Mouse (Mus musculus): ENCODE measurements around the gene Pdzrn3. TPM values are rescaled to one million over a fixed set of nuclear protein-coding genes. Genes with fewer than 3 reads are reported as not detected.

Pdzrn3 gene
- polyA plus RNA-seq, 1 experiment, result 11.2 TPM

DNA sequence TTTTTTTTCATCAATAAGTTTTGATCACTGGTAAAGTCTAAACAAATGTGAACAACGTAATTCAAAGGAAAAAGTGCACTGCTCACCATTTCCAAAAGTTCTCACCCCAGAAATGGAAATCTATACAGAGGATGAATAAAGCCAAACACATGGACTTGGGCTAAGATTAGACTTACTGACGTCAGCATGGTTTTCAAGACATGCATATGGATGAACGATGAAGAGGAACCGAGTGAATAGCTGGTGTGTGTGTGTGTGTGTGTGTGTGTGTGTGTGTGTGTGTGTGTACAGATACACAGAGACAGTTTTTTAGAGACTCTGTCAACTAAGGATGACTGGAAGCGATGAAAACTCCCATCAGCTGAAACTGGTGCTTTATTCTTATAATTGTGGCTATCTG, 29.2 kb downstream of the Pdzrn3 start:
- H3K4me1 ChIP-seq (ENCODE audit: control insufficient read depth, insufficient read depth, insufficient read length, low read length), result no peaks in the 10 kb centered on the region
- no peak for TF ChIP-seq POLR2A (IDR thresholded peaks at IDR 0.05; ENCODE audit: low read depth, low read length)
- no peak for TF ChIP-seq CTCF (IDR thresholded peaks at IDR 0.05; ENCODE audit: extremely low read depth, insufficient read length, insufficient replicate concordance, low read depth, low read length)
- no peaks in the 10 kb centered on the region for H3K27me3 ChIP-seq (ENCODE audit: control insufficient read depth, insufficient read depth, low read length)
- 74% methylated on average over 5 of the region's 5 CpGs for WGBS
- no peak overlapping the region for H3K4me3 ChIP-seq (ENCODE audit: low read depth, low read length)
- no peaks in the 10 kb centered on the region for H3K36me3 ChIP-seq (ENCODE audit: control insufficient read depth, insufficient read depth, low read length)
- H3K27ac ChIP-seq (ENCODE audit: insufficient read depth, low read depth, low read length), result no peak overlapping the region

DNA sequence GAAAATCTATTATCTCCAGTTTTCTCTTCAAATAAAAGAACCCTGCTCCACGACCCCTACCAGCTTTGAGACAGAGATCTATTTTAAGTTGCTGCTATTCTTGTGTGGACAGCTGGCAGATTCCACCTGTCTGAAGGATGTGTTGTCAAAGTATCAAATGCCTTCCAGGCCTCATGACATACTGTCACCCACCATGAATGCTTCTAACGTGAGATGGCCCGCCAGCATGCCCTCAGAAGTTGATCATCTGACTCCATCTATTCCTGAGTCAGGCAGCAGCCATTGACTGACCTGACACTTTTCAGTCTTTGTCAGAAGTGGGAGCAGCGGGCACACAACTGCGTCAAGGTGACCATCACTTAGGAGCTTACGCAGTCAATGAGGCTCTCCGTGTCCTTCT, 37.6 kb downstream of the Pdzrn3 start:
- H3K4me3 ChIP-seq (ENCODE audit: low read depth, low read length), result no peak overlapping the region
- H3K27ac ChIP-seq (ENCODE audit: insufficient read depth, low read depth, low read length), result no peak overlapping the region
- no peaks in the 10 kb centered on the region for H3K36me3 ChIP-seq (ENCODE audit: control insufficient read depth, insufficient read depth, low read length)
- no peaks in the 10 kb centered on the region for H3K27me3 ChIP-seq (ENCODE audit: control insufficient read depth, insufficient read depth, low read length)
- 89% methylated on average over 7 of the region's 7 CpGs for WGBS
- TF ChIP-seq CTCF (IDR thresholded peaks at IDR 0.05; ENCODE audit: extremely low read depth, insufficient read length, insufficient replicate concordance, low read depth, low read length), result no peak
- TF ChIP-seq POLR2A (IDR thresholded peaks at IDR 0.05; ENCODE audit: low read depth, low read length), result no peak
- no peaks in the 10 kb centered on the region for H3K4me1 ChIP-seq (ENCODE audit: control insufficient read depth, insufficient read depth, insufficient read length, low read length)

DNA sequence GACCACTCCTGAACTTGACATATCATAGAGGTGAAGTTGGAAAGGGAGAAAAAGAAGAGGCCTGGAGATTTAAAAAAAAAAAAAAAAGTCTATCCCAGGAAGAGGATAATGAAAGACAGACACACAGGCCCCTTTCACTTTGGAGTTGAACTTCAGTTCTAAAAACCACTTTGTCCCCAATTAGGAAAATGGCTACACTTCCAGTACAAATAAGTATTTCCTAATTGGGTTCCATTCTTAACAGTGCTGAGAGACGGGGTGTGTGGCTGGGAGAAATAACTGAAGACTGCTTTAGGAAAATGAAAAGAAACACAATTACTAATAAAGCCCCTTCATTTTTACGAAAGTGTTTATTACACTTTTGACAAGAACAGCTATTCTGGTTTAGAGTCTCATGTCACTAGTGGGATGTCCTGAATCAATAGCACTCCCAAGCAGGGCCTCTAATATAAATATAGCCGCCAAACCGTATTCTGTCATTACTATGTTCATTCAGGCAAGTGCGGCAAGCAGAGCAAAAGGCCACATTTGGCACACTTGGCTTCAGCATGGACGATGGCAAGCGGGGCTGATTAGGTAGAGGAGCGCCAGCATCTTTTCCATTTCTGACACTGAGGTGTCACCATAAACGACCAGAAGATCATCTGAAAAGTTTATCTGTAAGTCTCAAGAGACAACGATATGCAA, 39.7 kb downstream of the Pdzrn3 start:
- Histone ChIP-seq H3K4me3 (ENCODE audit: low read depth, low read length) (no peak overlapping the region), H3K27me3 (ENCODE audit: control insufficient read depth, insufficient read depth, low read length) (no peaks in the 10 kb centered on the region), H3K36me3 (ENCODE audit: control insufficient read depth, insufficient read depth, low read length) (no peaks in the 10 kb centered on the region), H3K4me1 (ENCODE audit: control insufficient read depth, insufficient read depth, insufficient read length, low read length) (no peaks in the 10 kb centered on the region), H3K27ac (ENCODE audit: insufficient read depth, low read depth, low read length) (no peak overlapping the region)
- TF ChIP-seq CTCF (IDR thresholded peaks at IDR 0.05; ENCODE audit: extremely low read depth, insufficient read length, insufficient replicate concordance, low read depth, low read length) (no peak), POLR2A (IDR thresholded peaks at IDR 0.05; ENCODE audit: low read depth, low read length) (no peak)
- WGBS, result 83% methylated on average over 10 of the region's 10 CpGs

DNA sequence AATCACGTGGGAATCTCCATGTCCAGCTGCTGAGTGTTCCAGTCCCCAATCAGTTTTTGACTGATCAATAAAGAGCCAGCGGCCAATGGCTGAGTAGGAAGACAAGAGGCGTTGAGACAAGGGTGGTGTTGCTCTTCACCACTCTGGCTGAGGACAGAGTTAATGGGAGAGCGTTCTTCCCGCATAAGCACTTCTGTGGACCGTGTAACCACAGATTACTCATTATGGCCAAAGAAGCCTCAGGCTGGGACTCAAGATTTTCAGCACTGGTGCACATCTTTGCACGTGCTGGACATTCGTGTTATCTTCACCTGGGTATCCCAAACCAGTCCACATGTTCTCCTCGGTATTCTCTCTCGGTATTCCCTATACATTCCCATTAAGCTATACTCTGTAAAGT, 41.0 kb downstream of the Pdzrn3 start:
- Histone ChIP-seq H3K36me3 (ENCODE audit: control insufficient read depth, insufficient read depth, low read length) (no peaks in the 10 kb centered on the region), H3K4me1 (ENCODE audit: control insufficient read depth, insufficient read depth, insufficient read length, low read length) (no peaks in the 10 kb centered on the region), H3K27ac (ENCODE audit: insufficient read depth, low read depth, low read length) (no peak overlapping the region), H3K27me3 (ENCODE audit: control insufficient read depth, insufficient read depth, low read length) (no peaks in the 10 kb centered on the region), H3K4me3 (ENCODE audit: low read depth, low read length) (no peak overlapping the region)
- WGBS, result 82% methylated on average over 10 of the region's 10 CpGs
- TF ChIP-seq CTCF (IDR thresholded peaks at IDR 0.05; ENCODE audit: extremely low read depth, insufficient read length, insufficient replicate concordance, low read depth, low read length) (no peak), POLR2A (IDR thresholded peaks at IDR 0.05; ENCODE audit: low read depth, low read length) (no peak)

DNA sequence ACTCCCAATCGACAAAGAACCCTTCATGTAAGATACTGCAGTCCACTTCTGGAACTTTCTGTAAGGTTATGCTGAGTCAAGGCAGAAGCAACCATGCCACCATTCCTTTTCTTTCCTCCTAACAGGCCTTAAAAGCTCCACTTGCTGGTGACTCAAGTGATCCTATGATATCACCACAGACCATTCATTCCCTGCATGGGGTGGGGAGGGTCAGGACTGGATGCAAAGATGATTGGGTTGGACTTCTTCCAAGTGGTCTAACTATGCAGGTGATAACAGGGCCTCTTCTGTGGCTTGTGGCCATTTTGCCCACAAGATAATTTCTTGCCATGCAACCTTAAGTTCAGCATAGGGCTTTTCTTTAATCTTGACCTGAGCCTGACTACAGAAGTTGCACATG, 42.0 kb downstream of the Pdzrn3 start:
- H3K4me3 ChIP-seq (ENCODE audit: low read depth, low read length), result no peak overlapping the region
- H3K4me1 ChIP-seq (ENCODE audit: control insufficient read depth, insufficient read depth, insufficient read length, low read length), result no peaks in the 10 kb centered on the region
- H3K27me3 ChIP-seq (ENCODE audit: control insufficient read depth, insufficient read depth, low read length), result no peaks in the 10 kb centered on the region
- 70% methylated on average over 1 of the region's 1 CpGs for WGBS
- H3K27ac ChIP-seq (ENCODE audit: insufficient read depth, low read depth, low read length), result no peak overlapping the region
- no peak for TF ChIP-seq CTCF (IDR thresholded peaks at IDR 0.05; ENCODE audit: extremely low read depth, insufficient read length, insufficient replicate concordance, low read depth, low read length)
- H3K36me3 ChIP-seq (ENCODE audit: control insufficient read depth, insufficient read depth, low read length), result no peaks in the 10 kb centered on the region

DNA sequence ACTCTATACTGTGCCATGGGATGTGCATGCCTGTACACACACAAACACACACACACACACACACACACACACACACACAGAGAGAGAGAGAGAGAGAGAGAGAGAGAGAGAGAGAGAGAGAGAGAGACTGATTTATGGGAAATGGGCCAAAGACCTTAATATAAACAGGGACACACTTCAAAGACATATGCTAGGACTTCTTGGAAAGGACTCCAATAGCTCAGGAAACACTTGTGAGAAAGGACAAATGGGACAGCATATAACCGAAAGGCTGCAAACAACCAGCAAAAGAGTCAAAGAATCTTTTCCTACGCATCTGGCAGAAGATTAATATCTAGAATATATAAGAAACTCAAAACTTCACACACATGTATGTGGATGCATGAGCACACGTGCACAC, 43.2 kb downstream of the Pdzrn3 start:
- 80% methylated on average over 3 of the region's 3 CpGs for WGBS
- no peaks in the 10 kb centered on the region for H3K27me3 ChIP-seq (ENCODE audit: control insufficient read depth, insufficient read depth, low read length)
- H3K4me3 ChIP-seq (ENCODE audit: low read depth, low read length), result no peak overlapping the region
- H3K4me1 ChIP-seq (ENCODE audit: control insufficient read depth, insufficient read depth, insufficient read length, low read length), result no peaks in the 10 kb centered on the region
- no peaks in the 10 kb centered on the region for H3K36me3 ChIP-seq (ENCODE audit: control insufficient read depth, insufficient read depth, low read length)
- H3K27ac ChIP-seq (ENCODE audit: insufficient read depth, low read depth, low read length), result no peak overlapping the region
- TF ChIP-seq CTCF (IDR thresholded peaks at IDR 0.05; ENCODE audit: extremely low read depth, insufficient read length, insufficient replicate concordance, low read depth, low read length) (no peak), POLR2A (IDR thresholded peaks at IDR 0.05; ENCODE audit: low read depth, low read length) (no peak)

DNA sequence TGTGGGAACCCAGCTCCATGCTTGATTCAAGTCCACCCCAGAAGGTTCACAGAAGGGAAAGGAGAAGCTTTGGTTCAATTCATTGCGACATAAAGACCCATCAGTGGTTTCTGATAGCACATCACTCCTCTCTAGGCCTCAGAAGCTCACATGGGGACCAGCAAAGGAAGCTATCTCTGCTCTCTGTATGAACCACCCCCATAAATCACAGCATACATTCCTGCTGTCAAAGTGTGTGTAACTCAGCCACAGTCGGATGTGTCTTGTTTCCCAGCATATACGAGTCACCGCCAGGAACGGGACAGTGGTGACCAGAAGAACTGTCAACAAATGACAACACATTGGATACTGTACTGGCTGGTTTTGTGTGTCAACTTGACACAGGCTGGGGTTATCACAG, 47.3 kb downstream of the Pdzrn3 start:
- Histone ChIP-seq H3K4me1 (ENCODE audit: control insufficient read depth, insufficient read depth, insufficient read length, low read length) (no peaks in the 10 kb centered on the region), H3K4me3 (ENCODE audit: low read depth, low read length) (no peak overlapping the region), H3K27ac (ENCODE audit: insufficient read depth, low read depth, low read length) (no peak overlapping the region), H3K36me3 (ENCODE audit: control insufficient read depth, insufficient read depth, low read length) (no peaks in the 10 kb centered on the region), H3K27me3 (ENCODE audit: control insufficient read depth, insufficient read depth, low read length) (no peaks in the 10 kb centered on the region)
- TF ChIP-seq POLR2A (IDR thresholded peaks at IDR 0.05; ENCODE audit: low read depth, low read length) (no peak), CTCF (IDR thresholded peaks at IDR 0.05; ENCODE audit: extremely low read depth, insufficient read length, insufficient replicate concordance, low read depth, low read length) (no peak)
- 46% methylated on average over 5 of the region's 5 CpGs for WGBS

Measured in small intestine, adult 2 months (tissue).